Mouse (Mus musculus) embryonic facial prominence, embryonic 13.5 days (tissue): ENCODE results near the gene Gltp. TPM values are rescaled to one million over a fixed set of nuclear protein-coding genes. Genes with fewer than 3 reads are reported as not detected.

Experiments used
- ATAC-seq: fragments of 200-750 bp; cut with Nextera tagmentation; 2 replicates; pipeline ENCODE4 v1.8.0; 2017; ENCODE audit warnings: low read depth; ENCODE audit not compliant: insufficient number of reproducible peaks, insufficient read depth, low FRiP score, low TSS enrichment
- H3K27ac ChIP-seq: fragments of 300-500 bp; sonication (generic); 2 replicates; pipeline ENCODE4 v1.5.1; 2015; ENCODE audit warnings: moderate library complexity, mild to moderate bottlenecking, inconsistent platforms
- H3K27me3 ChIP-seq: fragments of 300-500 bp; sonication (generic); 2 replicates; pipeline ENCODE4 v1.6.1; 2015; ENCODE audit warnings: mild to moderate bottlenecking, inconsistent platforms
- H3K36me3 ChIP-seq: fragments of 300-500 bp; sonication (generic); 2 replicates; pipeline ENCODE4 v1.6.1; 2015; ENCODE audit warnings: mild to moderate bottlenecking, inconsistent platforms
- H3K4me1 ChIP-seq: fragments of 300-500 bp; sonication (generic); 2 replicates; pipeline ENCODE4 v1.6.1; 2015; ENCODE audit warnings: inconsistent platforms
- H3K4me2 ChIP-seq: fragments of 300-500 bp; sonication (generic); 2 replicates; pipeline ENCODE4 v1.6.1; 2015; ENCODE audit warnings: moderate library complexity, mild to moderate bottlenecking, inconsistent platforms
- H3K4me3 ChIP-seq: fragments of 300-500 bp; sonication (generic); 2 replicates; pipeline ENCODE4 v1.5.1; 2015; ENCODE audit warnings: mild to moderate bottlenecking, inconsistent platforms
- H3K9ac ChIP-seq: fragments of 300-500 bp; sonication (generic); 2 replicates; pipeline ENCODE4 v1.6.1; 2015; ENCODE audit warnings: mild to moderate bottlenecking, inconsistent platforms
- H3K9me3 ChIP-seq: fragments of 300-500 bp; sonication (generic); 2 replicates; pipeline ENCODE4 v1.6.1; 2016; ENCODE audit warnings: inconsistent platforms
- WGBS: fragments of 180-500 bp; shearing (Covaris S2); methylation state at CpG from one replicate; pipeline ENCODE4 v1.1.7; 2015; ENCODE audit warnings: mixed read lengths; 5-methylcytosine and 5-hydroxymethylcytosine counted together
- polyA plus RNA-seq: library from polyadenylated mRNA; unstranded; fragments of >200 nt; fragmentation: Nextera tagmentation; extraction: Ambion mirVana; gene quantifications from 2 replicates; pipeline ENCODE4 v1.2.1, GENCODE M21; 2015

Gene Gltp
- polyA plus RNA-seq, 1 experiment from 2014 or later: 94.6 TPM

DNA sequence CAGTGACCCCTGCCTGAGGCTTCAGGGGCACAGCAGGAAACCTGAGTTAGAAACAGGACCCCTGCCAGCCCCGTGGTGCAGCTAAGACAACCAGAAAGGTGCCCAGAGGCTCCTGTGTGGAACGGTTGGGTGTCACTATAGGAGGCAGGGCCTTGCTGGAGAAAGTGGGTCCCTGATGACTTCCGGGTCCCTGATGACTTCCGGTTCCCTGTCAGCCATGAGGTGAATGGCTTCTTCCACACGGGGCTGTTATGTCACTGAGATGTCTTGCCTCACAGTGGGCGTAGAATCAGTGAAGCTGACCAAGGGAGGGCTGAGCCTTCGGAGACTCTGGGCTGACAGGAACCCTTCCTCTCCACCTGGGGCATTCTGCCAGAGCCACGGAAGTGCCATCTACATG is 16.2 kb downstream of the Gltp start:
- peaks cover 49% of the 10 kb centered on the region for H3K36me3 ChIP-seq
- H3K4me1 ChIP-seq: peaks cover 5% of the 10 kb centered on the region; the same call in 1 of the 2 replicates
- no peaks in the 10 kb centered on the region for H3K27me3 ChIP-seq
- H3K9ac ChIP-seq: peak overlapping the region; percentile 21; the same call in 1 of the 2 replicates
- H3K27ac ChIP-seq: no peak overlapping the region
- WGBS: 85% methylated on average over 8 of the region's 8 CpGs
- H3K4me2 ChIP-seq: no peak overlapping the region
- no peak for ATAC-seq
- no peaks in the 10 kb centered on the region for H3K9me3 ChIP-seq
- H3K4me3 ChIP-seq: no peak overlapping the region

DNA sequence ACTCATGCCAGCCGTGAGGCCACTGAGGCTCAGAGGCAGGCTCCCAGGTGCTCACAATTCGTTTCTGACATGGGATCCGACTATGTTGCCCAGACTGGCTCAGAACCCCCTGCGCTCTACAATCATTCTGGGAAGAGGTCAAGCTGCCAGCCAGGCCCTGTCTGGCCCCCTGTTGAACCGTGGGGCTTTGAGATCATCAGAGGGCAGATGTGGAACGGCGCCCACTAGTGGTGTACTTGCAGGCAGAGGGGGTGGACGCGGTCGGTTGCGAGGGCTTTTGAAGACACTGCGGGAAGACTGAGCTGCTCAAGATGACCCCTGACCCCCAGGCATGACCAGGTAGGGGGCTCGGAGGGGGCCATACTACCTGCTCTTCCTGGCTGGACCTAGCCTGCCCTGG is 17.7 kb downstream of the Gltp start:
- WGBS: 87% methylated on average over 13 of the region's 13 CpGs
- Histone ChIP-seq H3K9me3 (no peaks in the 10 kb centered on the region), H3K4me2 (no peak overlapping the region), H3K27ac (no peak overlapping the region), H3K27me3 (no peaks in the 10 kb centered on the region), H3K4me1 (peaks cover 5% of the 10 kb centered on the region; the same call in 1 of the 2 replicates), H3K9ac (no peak overlapping the region), H3K36me3 (peaks cover 49% of the 10 kb centered on the region), H3K4me3 (no peak overlapping the region)
- no peak for ATAC-seq

DNA sequence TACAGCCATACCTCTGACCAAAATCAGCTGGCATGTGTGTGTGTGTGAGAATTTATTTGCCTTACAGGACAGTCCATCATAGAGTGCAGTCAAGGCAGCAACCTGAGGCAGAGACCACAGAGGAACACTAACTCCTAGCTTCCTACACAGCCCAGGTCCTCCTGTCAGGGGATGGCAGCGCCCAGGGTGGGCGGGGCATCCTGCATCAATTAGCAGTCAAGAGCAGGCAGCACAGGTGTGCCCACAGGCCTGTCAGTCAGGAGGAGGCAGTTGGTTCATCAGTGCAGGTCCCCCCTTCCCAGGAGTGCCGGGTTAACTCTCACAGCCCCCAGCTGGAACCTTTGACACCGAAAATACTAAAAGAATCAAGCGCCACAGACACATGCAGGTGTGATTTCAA is 21.8 kb downstream of the Gltp start:
- no peaks in the 10 kb centered on the region for H3K9me3 ChIP-seq
- no peak for ATAC-seq
- no peak overlapping the region for H3K4me3 ChIP-seq
- 92% methylated on average over 5 of the region's 5 CpGs for WGBS
- H3K4me2 ChIP-seq: no peak overlapping the region
- H3K36me3 ChIP-seq: peaks cover 16% of the 10 kb centered on the region
- no peak overlapping the region; the same call in 1 of the 2 replicates for H3K9ac ChIP-seq
- H3K27ac ChIP-seq: no peak overlapping the region
- H3K27me3 ChIP-seq: no peaks in the 10 kb centered on the region
- peaks cover 31% of the 10 kb centered on the region for H3K4me1 ChIP-seq

DNA sequence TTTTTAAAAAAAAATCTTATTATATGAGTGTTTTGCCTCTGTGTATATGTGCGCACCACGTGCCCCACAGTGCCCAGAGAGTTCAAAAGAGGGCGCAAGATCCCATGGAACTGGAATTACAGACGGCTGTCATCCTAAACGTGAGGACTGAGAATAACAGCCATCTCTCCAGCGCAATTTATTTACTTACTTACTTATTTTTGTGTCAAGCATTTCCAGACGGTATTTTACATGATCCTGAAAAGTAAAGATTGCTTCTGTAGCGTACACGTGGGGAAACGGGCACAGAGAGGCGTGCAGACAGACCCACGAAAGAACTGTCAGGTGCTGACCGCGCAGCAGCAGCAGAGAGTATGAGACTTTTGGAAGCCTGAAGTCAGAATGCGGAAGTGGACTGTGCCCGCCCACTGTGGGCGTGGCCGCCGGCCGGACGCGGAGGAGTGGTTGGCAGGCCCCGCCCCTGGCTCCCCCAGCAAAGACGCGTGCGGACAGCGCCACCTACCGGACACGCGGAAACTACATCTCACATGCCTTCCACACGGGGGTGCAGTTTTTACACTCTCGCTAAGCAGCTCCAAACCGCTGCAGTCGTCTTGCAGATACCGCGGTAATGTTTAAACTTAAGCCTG is 23.4 kb downstream of the Gltp start:
- H3K9ac ChIP-seq: 0 out of 2 replicates have a peak overlapping the region, but pooled peaks have one; percentile 17
- peak overlapping the region; percentile 35 for H3K4me3 ChIP-seq
- H3K4me1 ChIP-seq: peaks cover 31% of the 10 kb centered on the region
- WGBS: 3% methylated on average over 36 of the region's 36 CpGs
- ATAC-seq: peak; percentile 82
- peaks cover 3% of the 10 kb centered on the region; the same call in 1 of the 2 replicates for H3K36me3 ChIP-seq
- H3K9me3 ChIP-seq: no peaks in the 10 kb centered on the region
- 0 out of 2 replicates have a peak overlapping the region, but pooled peaks have one; percentile 19 for H3K27ac ChIP-seq
- H3K4me2 ChIP-seq: peak overlapping the region; percentile 59
- no peaks in the 10 kb centered on the region for H3K27me3 ChIP-seq

GRCm38 (mm10) chr5:114666659-114667058 is 24.1 kb downstream of the Gltp start:
- Histone ChIP-seq H3K36me3 (peaks cover 3% of the 10 kb centered on the region; the same call in 1 of the 2 replicates), H3K27ac (no peak overlapping the region), H3K4me2 (no peak overlapping the region), H3K9ac (no peak overlapping the region), H3K9me3 (no peaks in the 10 kb centered on the region), H3K27me3 (no peaks in the 10 kb centered on the region), H3K4me3 (no peak overlapping the region), H3K4me1 (peaks cover 31% of the 10 kb centered on the region)
- no peak for ATAC-seq
- WGBS: 72% methylated on average over 1 of the region's 1 CpGs

GRCm38 (mm10) chr5:114664750-114665149 is 26.0 kb downstream of the Gltp start:
- H3K4me1 ChIP-seq: peaks cover 31% of the 10 kb centered on the region
- peak overlapping the region; percentile 78 for H3K27ac ChIP-seq
- H3K4me3 ChIP-seq: no peak overlapping the region
- 37% methylated on average over 7 of the region's 7 CpGs for WGBS
- peaks cover 7% of the 10 kb centered on the region; the same call in 1 of the 2 replicates for H3K27me3 ChIP-seq
- H3K4me2 ChIP-seq: peak overlapping the region; percentile 22; the same call in 1 of the 2 replicates
- H3K9ac ChIP-seq: no peak overlapping the region
- no peaks in the 10 kb centered on the region for H3K9me3 ChIP-seq
- H3K36me3 ChIP-seq: peaks cover 1% of the 10 kb centered on the region; the same call in 1 of the 2 replicates
- ATAC-seq: peak; percentile 76

DNA sequence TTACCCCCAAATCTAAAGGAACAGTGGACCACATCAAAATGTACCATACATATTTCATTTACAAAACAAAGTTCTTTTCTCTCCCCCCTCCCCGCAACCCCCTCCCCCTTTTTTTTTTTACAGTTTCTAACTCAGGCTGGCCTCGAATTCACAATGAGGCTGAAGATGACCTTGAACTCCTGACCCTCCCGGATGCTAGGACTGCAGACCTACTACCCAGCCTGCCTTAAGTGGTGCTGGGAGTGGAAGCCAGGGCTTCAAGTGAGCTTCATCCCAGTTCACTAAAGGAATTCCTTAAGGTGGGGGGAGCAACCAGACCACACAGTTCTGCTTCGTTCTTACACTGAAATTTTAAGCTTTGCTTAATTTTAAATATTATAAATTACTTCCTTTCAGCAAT is 26.6 kb downstream of the Gltp start:
- WGBS: 73% methylated on average over 4 of the region's 4 CpGs
- H3K4me3 ChIP-seq: no peak overlapping the region

DNA sequence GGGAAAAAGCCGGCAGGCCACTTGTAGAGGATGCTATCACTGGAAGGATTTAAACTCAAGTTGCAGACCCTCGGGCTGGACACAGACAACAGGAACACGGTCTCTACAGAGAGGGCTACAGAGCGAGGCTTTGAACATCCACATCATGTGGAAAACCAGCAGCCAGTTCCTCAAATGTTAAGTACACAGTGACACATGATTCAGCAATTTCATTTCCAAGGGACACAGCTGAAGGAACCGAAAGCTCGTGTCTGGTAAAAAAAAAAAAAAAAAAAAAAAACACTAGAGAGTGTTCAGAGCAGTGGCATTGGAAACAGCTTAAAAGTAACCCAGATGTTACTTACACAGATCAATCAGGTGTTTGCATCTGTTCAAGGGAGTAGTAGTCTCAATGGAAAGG is 29.8 kb downstream of the Gltp start:
- H3K27ac ChIP-seq: no peak overlapping the region
- WGBS: 57% methylated on average over 6 of the region's 6 CpGs
- H3K36me3 ChIP-seq: no peaks in the 10 kb centered on the region
- peaks cover 40% of the 10 kb centered on the region for H3K27me3 ChIP-seq
- H3K9me3 ChIP-seq: no peaks in the 10 kb centered on the region
- no peak overlapping the region for H3K4me3 ChIP-seq
- no peak overlapping the region for H3K4me2 ChIP-seq
- no peak for ATAC-seq
- H3K4me1 ChIP-seq: peaks cover 39% of the 10 kb centered on the region
- no peak overlapping the region for H3K9ac ChIP-seq

More for the DNA sequence above, 26.6 kb downstream of the Gltp start:
- Histone ChIP-seq H3K4me2 (no peak overlapping the region), H3K36me3 (no peaks in the 10 kb centered on the region), H3K9me3 (no peaks in the 10 kb centered on the region), H3K27me3 (peaks cover 11% of the 10 kb centered on the region), H3K9ac (no peak overlapping the region), H3K4me1 (peaks cover 31% of the 10 kb centered on the region), H3K27ac (peak overlapping the region; percentile 78; the same call in 1 of the 2 replicates)
- ATAC-seq: no peak

DNA sequence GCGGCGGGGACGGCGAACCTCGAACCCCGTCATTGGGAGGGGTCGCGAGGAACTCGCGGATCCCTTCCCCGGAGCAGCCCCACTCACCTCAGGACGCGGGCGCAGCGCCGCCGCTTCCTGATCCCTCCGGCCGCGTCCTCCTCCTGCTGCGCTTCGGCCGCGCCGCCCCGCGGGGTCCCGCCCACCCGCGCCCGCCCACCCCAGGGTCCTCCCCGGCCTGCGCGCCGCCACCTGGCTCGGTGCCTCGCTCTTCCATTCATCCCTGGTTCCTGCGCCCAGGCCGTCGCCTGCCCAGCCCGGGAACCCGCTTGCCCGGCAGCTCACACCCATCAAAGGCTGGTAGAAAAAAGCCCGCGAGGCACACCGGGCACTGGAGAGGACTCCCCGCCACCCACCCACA is 32.5 kb downstream of the Gltp start, which contains the start of gene Trpv4:
Gene Trpv4 (minus strand): TSS at position 167 of the 400 bp plus-strand sequence.
- ATAC-seq: peak; percentile 48; the same call in 1 of the 2 replicates

GRCm38 (mm10) chr5:114657426-114657825 is 33.4 kb downstream of the Gltp start:
- WGBS: 31% methylated on average over 10 of the region's 10 CpGs
- peaks cover 49% of the 10 kb centered on the region for H3K27me3 ChIP-seq
- H3K36me3 ChIP-seq: no peaks in the 10 kb centered on the region
- H3K4me1 ChIP-seq: peaks cover 29% of the 10 kb centered on the region
- no peaks in the 10 kb centered on the region for H3K9me3 ChIP-seq
- H3K4me2 ChIP-seq: peak overlapping the region; percentile 96
- H3K27ac ChIP-seq: no peak overlapping the region
- H3K4me3 ChIP-seq: peak overlapping the region; percentile 60
- ATAC-seq: no peak
- H3K9ac ChIP-seq: peak overlapping the region; percentile 76

More for the DNA sequence above, 32.5 kb downstream of the Gltp start, which contains the start of gene Trpv4:
- H3K36me3 ChIP-seq: no peaks in the 10 kb centered on the region
- H3K4me2 ChIP-seq: peak within 1 kb of the TSS; percentile 96
- H3K4me3 ChIP-seq: peak within 1 kb of the TSS; percentile 60
- H3K27ac ChIP-seq: no peak within 1 kb of the TSS
- under 1% methylated on average over 42 of the region's 47 CpGs for WGBS
- peaks cover 47% of the 10 kb centered on the region for H3K27me3 ChIP-seq
- H3K4me1 ChIP-seq: peaks cover 29% of the 10 kb centered on the region
- H3K9ac ChIP-seq: peak within 1 kb of the TSS; percentile 76
- no peaks in the 10 kb centered on the region for H3K9me3 ChIP-seq

GRCm38 (mm10) chr5:114656305-114656704 is 34.5 kb downstream of the Gltp start:
- ATAC-seq: no peak
- Histone ChIP-seq H3K9me3 (no peaks in the 10 kb centered on the region), H3K4me1 (peaks cover 35% of the 10 kb centered on the region), H3K36me3 (no peaks in the 10 kb centered on the region), H3K4me2 (no peak overlapping the region), H3K27ac (no peak overlapping the region), H3K4me3 (no peak overlapping the region), H3K9ac (no peak overlapping the region), H3K27me3 (peaks cover 49% of the 10 kb centered on the region)
- WGBS: 78% methylated on average over 7 of the region's 7 CpGs

DNA sequence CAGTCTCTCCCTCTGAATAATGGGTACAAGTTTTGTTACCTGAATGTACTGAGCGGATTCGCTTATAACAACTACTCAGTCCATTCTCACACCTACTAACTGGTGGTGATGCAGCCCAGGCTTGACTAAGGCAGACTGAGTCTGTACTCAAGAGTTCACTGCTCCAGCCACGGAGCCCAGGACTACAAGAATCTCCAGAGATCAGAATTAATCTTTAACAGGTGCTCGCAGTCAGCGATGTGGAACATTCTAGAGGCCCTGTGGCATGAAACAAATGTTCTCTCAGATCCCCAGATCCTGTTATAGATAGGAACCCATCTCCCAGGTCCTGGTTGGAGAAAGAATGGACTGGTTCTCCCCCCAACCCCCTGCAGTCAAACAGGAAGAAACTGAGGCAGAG is 35.1 kb downstream of the Gltp start:
- 72% methylated on average over 5 of the region's 5 CpGs for WGBS
- Histone ChIP-seq H3K27ac (no peak overlapping the region), H3K36me3 (no peaks in the 10 kb centered on the region), H3K27me3 (peaks cover 49% of the 10 kb centered on the region), H3K4me3 (no peak overlapping the region), H3K4me2 (no peak overlapping the region), H3K9me3 (no peaks in the 10 kb centered on the region), H3K9ac (no peak overlapping the region), H3K4me1 (peaks cover 41% of the 10 kb centered on the region)
- ATAC-seq: no peak
